Mouse (Mus musculus) left cerebral cortex, postnatal 25 days (tissue): ENCODE results near the gene Rras2. TPM values are rescaled to one million over a fixed set of nuclear protein-coding genes. Genes with fewer than 3 reads are reported as not detected.

Source experiments
- DNase-seq, 2 experiments: peaks; one replicate each; pipeline ENCODE4 v3.0.0; 2022; ENCODE audit warnings: low spot score in 2 of 2, mixed read lengths in 1 of 2
- intact Hi-C: fragments of 180-260 bp; cut with DNase I; formaldehyde crosslinking; loops from one replicate; pipeline ENCODE4 v1.15.1; 2025
- total RNA-seq, 2 experiments: library from RNA; stranded (reverse); gene quantifications; 2 replicates each; pipeline ENCODE4 v1.2.3; 2021

The Rras2 gene
- 10 to 100 TPM; 21.0 to 24.6 TPM for total RNA-seq

DNA sequence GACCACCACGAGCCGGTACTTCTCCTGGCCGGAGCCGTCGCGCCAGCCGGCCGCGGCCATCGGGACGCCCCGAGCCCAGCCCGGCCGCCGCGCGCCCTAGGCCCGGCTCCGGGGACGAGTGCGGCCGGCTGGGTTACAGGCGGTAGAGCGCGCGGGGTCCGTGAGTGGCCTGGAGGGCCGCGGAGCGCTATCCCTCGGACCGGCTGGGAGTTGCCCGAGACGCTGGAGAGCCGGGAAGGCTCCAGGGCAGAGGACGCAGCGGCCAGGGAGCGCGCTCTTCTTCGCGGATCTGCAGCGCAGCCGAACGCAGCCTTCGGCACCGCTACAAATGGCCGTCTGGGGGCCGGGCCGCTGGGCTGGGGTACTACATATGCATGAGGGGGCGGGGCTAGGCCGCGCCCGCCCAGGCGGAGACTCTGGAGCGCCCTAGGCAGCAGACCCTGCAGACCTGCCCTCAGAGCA lies at the start of gene Rras2:
Rras2 (minus strand) TSS at position 338 of the 462 bp plus-strand sequence.
- peak; percentile 87 to 89 for DNase-seq
- intact Hi-C loops, result loop anchor here (5.0 to 10.0 kb wide), 2 partner anchors 50 to 97 kb away; no protein-coding TSS in a partner anchor

DNA sequence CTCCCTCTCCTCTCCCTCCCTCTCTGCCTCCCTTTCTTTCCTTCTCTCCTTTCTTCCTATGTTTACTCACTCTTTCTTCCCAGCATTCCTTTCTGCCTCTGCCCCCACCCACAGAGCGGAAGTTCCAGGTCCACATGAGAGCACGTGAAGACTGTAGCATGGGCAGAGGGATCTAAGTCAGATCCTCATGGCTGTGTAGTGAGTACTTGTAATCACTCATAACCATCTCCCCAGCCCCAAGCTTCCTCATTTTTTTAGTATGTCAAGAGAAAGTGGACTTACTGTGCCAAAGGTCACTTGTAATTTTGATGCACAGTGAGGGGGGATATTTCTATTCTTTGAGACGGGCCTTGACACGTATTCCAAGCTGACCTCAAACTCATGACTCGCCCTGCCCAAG lies 45.4 kb upstream of the Rras2 start:
- intact Hi-C loops, result no loop called here

DNA sequence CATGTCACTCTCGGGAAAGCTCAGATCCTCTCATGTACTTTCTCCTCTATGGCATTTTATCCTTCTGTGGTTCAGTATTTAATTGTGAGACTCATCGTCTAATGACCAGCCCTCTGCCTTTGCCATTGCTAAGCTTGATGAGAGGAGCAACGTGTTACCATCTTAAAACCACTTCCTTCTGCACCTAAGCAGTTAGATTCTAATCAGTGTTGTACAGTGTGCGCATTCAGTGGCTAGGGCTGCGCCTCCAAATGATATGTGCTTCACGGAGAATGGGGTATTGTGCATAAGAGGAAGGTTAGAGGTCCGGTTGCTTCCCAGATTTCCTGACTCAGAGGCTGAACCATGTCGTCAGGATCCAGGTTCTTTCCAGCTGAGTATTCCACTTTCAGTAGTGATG lies 43.5 kb upstream of the Rras2 start:
- intact Hi-C loops, result no loop called here
- no peak for DNase-seq

More for the DNA sequence above, 45.4 kb upstream of the Rras2 start:
- no peak for DNase-seq

DNA sequence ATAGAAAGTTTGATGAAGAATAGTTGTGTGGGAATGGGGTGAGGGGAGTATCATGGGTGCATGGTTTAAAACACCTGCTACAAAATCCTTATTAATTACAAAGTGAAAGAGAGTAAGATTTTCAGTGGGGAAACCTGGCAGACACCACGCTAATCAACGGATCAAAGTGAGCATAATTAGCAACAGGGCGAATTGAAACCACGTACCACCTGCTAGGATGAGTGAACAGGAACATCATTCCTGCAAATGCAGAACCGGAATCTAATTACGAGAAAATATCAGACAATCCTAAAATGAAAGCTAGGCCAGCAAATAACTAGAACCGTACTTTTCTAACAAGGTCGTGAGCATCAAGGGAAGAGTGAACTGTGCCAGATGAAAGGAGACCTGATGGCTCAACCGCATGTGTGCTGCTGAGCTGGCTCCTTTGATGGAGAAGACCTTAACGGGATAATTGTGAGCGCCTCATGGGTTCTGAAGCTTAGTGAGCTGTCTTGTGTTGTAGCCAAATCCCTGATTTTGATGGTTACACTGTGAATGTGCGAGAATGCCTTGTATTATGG lies 40.2 kb upstream of the Rras2 start:
- DNase-seq, result no peak
- intact Hi-C loops, result no loop called here

DNA sequence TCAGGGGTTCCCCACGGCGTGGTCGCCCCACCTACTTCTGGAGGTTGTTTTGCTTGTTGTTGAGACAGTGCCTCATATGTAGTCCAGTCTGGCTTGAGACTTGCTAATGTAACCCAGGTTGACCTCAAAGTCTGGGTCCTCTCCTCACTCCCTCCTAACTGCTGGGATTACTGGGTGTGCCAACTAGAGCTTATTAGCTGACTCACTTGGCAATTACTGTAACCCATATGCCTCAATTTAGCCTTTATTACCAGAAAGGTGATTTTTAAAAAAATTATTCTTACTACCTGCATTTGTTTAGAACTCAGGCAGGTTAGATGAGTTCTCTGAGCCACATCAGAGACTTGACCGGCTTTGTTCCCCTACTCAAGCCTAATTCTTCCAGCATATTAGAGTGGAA lies 38.8 kb upstream of the Rras2 start:
- no peak for DNase-seq
- intact Hi-C loops, result no loop called here

DNA sequence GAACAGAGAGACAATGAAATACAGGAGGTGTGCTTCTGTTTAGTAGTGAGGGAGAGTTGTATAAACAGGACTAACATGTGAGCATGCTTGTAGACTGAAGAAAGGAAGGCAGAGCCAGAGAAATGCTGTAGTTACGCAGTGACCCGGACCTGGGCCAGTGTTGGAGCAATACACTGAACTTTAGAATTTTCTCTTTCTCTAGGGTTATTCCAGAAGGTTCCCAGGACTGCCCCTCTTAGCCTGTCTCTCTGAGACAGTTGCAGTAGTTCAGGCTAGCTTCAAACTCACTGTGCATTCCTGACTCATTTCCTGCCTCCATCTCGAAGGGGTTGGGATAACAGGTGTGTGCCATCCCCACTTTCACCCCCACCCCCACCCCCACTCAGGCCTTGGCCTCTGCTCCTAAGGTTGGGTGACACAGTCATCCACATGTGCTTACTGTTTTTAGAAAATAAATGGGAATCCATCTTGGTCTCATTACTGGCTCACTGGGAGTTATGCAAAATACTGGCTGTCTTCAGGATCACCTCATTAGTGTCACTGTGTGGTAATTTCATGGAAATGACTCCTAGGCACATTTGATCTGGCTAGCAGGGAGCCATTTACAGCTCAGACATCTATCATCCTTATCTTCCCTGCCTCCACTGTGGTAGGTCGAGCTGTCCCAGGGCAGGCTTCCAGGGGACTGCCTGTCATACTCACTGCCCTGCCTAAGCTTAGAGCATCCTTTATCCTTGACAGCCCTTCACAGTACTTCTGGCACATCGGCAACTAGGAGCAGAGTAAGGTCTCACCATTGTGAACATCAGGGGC lies 37.7 kb upstream of the Rras2 start:
- intact Hi-C loops, result no loop called here
- no peak for DNase-seq

DNA sequence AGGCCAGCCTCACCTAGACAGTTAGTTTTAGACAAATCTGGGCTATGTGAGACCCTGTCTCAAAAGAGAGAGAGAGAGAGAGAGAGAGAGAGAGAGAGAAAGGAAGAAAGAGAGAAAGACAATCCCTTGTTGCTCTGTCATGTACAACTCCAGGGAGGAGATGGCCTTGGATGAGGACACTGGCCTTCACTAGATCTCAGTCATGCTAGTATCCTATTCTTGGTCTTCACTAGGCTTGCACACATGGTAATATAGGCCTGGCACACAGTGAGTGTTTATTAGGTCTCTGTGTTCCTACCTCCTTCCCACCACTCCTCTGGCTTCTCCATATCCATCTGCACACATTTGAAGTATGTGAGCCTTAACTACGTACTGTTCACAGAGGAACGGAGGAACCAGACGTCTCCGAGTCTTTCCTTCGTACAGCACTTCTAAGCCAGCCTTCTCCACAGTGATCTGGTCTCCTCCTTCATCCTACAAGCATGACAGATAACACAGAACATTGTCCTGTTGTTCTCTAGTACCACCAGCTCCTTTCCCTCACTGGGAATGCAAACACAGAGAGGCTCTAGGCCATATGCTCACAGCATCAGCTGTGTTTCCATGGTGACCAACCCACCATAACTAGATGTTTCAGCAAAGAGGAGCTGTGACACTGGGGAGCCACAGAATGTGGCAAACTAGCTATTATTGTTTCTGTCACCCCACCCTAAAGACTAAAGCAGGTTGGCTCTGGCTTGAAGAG lies 33.6 kb upstream of the Rras2 start:
- DNase-seq, result peak; percentile 71 to 94
- intact Hi-C loops, result loop anchor here (5.0 kb wide), 1 partner anchor 46 kb away; no protein-coding TSS in a partner anchor

DNA sequence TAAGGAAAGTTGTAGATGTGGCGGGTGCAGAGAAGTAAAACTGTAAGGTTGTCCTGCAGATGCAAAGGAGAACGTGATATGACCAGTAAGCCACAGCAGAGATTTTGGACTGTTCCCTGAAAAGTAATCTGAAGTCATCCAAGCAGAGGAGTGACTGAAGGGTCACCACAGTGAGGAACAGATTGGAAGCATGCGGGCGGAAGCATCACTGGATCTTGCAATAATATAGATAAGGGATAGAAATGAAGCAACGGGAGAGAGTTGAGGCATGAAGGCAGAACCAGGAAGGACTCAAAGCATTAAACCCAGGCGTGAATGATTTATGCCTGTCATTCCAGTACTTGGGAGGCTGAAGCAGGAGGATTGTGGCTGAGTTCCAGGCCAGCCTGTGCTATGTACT lies 32.0 kb upstream of the Rras2 start:
- DNase-seq, result no peak
- intact Hi-C loops, result no loop called here

DNA sequence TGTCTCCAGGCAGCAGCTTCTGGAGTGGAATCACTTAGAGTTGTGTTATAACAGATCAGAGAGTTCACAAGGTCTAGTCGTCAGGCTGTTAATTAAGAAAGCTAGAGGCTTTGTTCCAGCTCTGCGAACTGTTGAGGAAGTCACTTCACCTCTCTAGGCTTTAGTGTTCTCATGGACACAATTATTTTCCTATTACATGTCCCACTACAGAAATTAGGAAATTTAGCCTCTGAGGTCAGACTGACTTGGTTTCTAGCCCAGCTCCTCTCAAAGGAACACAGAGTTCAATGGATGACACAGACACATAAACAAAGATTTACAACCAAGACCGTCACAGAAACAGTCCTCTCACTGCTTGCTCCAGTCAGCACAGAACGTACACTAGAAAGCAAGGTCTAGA lies 31.6 kb upstream of the Rras2 start:
- no peak for DNase-seq
- intact Hi-C loops, result no loop called here

DNA sequence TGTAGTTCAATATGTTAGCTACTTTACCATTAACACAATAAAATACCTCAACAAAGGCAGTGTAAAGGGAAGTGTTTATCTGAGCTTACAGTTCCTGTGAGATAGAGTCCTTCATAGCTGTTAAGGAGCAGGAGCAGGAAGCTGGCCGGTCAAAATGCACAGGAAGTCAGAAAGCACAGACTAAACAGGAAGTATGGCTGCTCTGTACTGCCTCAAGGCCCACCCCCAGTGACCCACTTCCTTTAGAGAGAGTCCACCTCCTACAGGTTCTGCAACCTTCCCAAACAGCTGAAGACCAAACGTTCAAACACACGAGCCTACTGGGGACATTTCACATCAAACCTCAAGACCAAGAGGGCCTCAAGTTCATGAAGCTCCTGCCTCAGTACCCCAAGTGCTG lies 28.3 kb upstream of the Rras2 start:
- no peak for DNase-seq
- intact Hi-C loops, result no loop called here

DNA sequence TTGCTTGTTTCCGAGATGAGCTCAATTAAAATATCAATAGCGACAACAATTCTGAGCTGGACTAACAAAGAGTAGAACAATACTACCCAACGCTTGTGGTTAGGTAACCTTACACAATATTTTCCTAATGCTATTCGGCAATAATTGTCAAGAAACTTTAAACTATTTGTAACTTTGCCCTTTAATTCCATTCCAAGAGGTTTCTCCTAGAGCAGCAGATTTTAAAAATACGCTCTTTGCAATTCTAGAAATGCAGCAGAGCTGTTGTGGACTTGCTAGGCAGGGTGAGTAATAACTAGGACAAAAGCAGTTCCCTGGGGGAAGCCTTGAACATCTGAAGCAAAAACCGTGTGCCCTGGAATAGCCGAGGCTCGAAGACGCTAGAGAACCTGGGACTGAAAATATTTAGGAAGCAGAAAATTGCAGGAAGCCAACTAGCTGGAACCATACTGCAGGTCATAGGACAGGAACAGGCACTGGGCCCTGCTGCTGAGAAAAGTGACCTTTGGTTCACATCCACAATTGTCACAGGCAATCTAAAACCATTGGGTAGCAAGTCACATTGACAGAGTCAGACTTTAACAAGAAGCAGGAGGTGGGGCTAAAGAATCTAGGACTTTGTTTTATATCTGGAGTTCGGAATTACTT lies 24.7 kb upstream of the Rras2 start:
- no peak for DNase-seq

DNA sequence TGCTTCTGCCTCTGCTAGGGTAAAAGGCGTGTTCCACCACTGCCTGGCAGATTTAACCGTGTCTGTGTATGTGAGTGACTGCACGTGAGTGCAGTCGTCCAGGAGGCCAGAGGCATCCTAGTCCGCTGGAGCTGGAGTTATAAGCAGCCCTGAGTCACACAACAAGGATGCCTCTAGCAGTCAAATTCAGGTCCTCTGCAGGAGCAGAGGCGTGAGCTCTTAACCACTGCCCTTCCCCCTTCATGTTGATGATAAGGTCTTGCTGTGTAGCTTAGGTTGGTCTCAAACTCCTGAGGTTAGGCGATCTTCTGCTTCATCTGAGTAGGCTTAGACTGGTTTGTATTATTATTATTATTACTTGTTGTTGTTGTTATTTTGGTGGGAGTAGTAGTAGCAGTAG lies 22.4 kb upstream of the Rras2 start:
- intact Hi-C loops, result no loop called here
- no peak for DNase-seq

More for the DNA sequence above, 24.7 kb upstream of the Rras2 start:
- intact Hi-C loops, result no loop called here

DNA sequence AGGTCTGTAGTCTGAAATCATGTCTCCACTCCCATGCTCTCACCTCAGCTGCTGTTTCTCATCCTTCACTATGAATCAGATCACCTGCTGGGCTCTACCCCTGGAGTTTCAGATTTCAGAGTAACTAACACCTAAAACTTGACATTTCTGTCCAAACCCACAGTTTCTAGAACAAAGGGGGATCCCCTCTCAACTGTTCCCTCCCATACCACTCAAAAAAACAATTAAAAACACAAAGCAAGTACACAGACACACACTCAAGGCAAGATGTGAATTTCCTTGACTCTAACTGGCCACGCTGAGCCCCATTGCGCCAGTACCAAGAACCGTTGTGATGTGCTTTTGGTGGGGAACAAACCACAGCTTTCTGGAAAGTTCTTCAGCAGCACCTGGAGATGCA lies 21.8 kb upstream of the Rras2 start:
- no peak for DNase-seq
- intact Hi-C loops, result loop anchor here (5.0 kb wide), 3 partner anchors 57 to 72 kb away; no protein-coding TSS in a partner anchor

DNA sequence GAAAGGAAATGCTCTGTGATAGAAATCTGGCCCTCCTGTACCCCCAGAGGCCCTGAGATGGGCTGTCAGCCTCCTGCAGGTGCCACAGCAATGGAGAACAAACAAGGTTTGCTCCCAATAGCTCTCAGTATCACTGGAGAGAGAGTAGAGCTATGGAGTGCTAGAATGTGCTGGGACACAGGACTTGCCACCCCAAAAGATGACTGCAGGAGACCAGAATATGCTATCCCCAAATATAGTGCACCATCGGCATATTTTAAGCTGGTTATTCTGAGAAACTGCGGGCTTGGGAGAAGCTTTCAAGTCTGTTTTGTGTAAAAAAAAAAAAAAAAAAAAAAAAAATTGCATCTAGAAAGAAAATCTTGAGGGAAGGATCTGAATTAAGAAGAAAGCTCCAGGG lies 20.7 kb upstream of the Rras2 start:
- DNase-seq, result peak; percentile 31 to 88
- intact Hi-C loops, result loop anchor here (1.0 to 5.0 kb wide), 4 partner anchors 43 to 71 kb away; no protein-coding TSS in a partner anchor

DNA sequence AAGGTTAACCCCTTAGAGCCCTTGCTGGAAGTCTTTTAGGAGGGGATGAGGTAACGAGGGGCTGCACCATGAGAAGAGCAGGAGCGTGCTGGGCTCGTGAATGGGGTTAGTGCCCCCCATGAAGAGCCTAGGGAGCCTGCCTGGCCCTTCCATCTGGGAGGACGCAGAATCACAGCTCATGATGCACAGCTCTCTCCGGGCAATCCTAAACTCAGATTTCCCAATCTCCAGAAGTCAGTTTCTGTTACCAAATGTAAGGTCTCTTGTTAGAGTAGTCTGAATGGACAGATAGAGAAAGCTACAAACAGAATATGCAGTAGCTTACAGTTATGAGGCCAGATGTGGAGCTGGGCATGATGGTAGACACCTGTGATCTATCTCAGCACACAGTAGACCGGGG lies 17.6 kb upstream of the Rras2 start:
- intact Hi-C loops, result loop anchor here (5.0 kb wide), 3 partner anchors 53 to 68 kb away; no protein-coding TSS in a partner anchor
- no peak for DNase-seq

DNA sequence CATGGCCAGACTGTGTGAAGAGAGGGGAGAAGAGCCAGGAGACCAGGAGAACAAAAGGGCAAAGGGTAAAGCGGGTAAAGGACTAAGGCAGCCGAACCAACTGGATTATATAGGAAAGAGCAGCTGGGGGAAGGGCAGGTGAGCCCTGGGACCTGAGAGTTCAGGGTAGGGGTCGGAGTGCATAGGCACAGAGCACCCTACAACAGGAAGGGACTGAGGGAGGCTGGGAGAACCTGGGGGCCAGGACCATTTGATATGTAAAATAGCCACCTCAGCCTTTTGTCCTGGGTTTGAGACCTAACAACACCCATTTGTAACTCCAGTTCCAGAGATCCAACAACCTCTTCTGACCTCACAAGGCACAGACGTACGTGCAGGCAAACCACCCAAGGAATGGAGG lies 16.4 kb upstream of the Rras2 start:
- DNase-seq, result no peak
- intact Hi-C loops, result no loop called here

DNA sequence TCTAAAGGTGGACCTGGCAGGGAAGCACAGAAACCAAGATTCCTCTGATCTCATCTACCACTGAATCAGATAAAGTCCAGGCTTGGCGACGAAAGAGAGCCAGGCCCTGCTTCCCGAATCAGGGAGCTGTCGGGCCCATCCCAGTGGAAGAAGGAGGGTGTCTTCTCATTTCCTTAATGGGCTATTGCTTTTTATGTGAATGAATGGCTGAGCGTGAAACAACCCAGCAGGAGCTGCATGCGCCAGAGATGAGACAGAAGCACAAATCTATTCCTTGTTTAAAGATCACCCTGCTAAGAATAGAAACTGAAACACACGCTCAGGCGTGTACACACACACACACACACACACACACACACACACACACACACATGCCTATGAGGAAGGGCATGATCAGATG lies 14.7 kb upstream of the Rras2 start:
- no peak for DNase-seq
- intact Hi-C loops, result no loop called here

DNA sequence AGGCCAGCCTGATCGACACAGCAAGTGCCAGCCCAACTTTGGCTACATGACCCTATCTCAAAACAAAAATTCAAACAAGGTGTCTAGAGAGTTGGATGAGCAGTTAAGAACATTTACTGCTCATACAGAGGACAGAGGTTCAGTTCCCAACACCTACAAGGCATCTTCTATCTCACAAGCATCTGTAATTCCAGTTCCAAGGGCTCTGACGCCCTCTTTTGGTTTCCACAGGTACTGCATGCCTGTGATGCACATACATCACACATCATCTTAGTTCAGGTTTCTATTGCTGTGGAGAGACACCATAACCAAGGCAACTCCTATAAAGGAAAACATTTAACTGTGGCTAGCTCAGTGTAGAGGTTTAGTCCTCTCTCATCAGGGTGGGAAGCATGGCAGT lies 11.7 kb upstream of the Rras2 start:
- intact Hi-C loops, result no loop called here
- no peak for DNase-seq

DNA sequence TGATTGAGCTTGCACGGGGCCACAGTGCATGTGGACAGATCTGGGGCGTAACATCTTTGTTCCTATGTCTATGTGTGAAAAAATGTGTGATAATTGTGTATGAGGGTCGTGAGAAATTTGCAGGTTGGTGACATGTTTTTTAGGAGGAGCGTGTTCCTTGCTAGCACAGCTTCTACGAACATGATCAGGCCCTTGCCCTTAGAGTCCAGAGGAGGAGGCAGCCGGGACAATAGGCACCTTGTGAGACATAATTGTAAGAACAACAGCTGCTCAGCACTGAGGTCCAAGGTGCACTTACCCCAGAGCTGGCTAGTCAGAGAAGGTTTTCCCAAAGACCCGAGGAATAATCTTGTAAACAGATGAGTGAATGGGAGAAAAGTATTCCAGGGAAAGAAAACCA lies 599 bp upstream of the Rras2 start:
- intact Hi-C loops, result loop anchor here (5.0 to 10.0 kb wide), 2 partner anchors 51 to 97 kb away; no protein-coding TSS in a partner anchor
- no peak for DNase-seq
